In the genomic region with DNA sequence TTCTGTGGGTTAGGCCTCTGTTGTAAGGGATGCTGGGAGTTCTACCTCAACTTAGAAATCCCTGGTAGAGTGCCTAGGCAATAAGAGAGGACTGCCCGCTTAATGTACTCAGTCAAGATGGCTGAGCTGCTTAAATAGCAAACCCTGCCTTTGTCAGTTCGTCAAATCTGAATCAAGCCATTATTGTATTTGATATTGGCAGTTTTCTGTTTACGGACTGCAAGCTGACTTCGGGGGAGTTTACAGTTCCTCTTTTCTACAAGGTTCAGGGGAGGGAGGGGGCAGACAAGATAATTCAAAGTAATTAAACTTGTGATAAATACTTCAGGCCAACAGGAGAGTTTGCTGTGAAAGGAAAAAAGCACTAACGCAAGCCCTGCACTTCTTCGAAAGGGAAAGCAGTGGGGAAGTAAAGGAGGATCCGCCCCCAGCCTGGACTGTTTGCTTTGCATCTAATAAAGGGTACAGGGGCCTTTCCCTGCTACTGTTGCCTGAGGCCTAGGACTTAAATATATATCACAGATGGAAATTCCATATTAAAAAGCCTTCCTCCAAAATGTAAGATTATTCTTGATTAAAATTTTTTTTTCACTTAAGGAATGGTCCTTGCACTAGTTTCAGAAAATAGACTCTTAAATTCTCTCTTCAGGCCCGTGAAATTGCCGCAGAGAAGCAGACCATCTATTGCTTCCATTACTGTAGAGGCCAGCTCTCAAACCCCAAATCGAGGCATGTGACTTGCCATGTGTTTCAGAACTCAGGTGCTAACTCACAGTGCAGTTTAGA, we compare ENCODE assay signal across 8 mouse cellular contexts. TPM values are rescaled to one million over a fixed set of nuclear protein-coding genes. Genes with fewer than 3 reads are reported as not detected.
DNase-seq lines count a peak whose midpoint lies in the region; ATAC-seq and TF ChIP-seq lines count a peak whose summit lies in the region.

No protein-coding gene starts in this region.

- TF ChIP-seq CTCF in lung, embryonic 14.5 days (IDR thresholded peaks at IDR 0.05; ENCODE audit: low read depth) = no peak
- no peak for TF ChIP-seq CTCF in midbrain, postnatal 0 days (IDR thresholded peaks at IDR 0.05)

- peak overlapping the region; percentile 85 for H3K4me2 ChIP-seq in lung, embryonic 14.5 days
- peak overlapping the region; percentile 68 for H3K4me2 ChIP-seq in intestine, embryonic 16.5 days (ENCODE audit: low read depth, low read length)
- peak overlapping the region; percentile 99 for H3K4me2 ChIP-seq in midbrain, postnatal 0 days (ENCODE audit: low read depth, low read length, poor library complexity, severe bottlenecking)

- DNase-seq in lung, embryonic 14.5 days = peak; percentile 31
- DNase-seq in lung, postnatal 4 days = no peak
- peak; percentile 3 for DNase-seq in embryo, embryonic 9.5 days (ENCODE audit: extremely low spot score)
- DNase-seq in midbrain, postnatal 0 days (ENCODE audit: low spot score) = peak; percentile 17
- DNase-seq in ovary, postnatal 14 days (ENCODE audit: low spot score) = no peak
- DNase-seq in layer of hippocampus, postnatal 14 days (ENCODE audit: low spot score in 2 of 2) = no peak
- no peak for DNase-seq in spleen, postnatal 14 days (ENCODE audit: low spot score in 2 of 2)

- H3K4me1 ChIP-seq in lung, embryonic 14.5 days (ENCODE audit: insufficient read depth) = no peaks in the 10 kb centered on the region
- 0 out of 2 replicates have a peak, but pooled peaks cover 4% of the 10 kb centered on the region for H3K4me1 ChIP-seq in intestine, embryonic 16.5 days (ENCODE audit: control insufficient read depth, insufficient read depth, low read length)
- 0 out of 2 replicates have a peak, but pooled peaks cover 4% of the 10 kb centered on the region for H3K4me1 ChIP-seq in midbrain, postnatal 0 days (ENCODE audit: insufficient read depth, low read length)

- no peaks in the 10 kb centered on the region for H3K27me3 ChIP-seq in lung, embryonic 14.5 days (ENCODE audit: insufficient read depth, low read length)
- no peaks in the 10 kb centered on the region for H3K27me3 ChIP-seq in intestine, embryonic 16.5 days (replicated peaks; ENCODE audit: control insufficient read depth, insufficient read depth, low read length)
- no peaks in the 10 kb centered on the region for H3K27me3 ChIP-seq in midbrain, postnatal 0 days (ENCODE audit: insufficient read depth, low read length)

- peak overlapping the region; percentile 93 for H3K9ac ChIP-seq in lung, embryonic 14.5 days
- H3K9ac ChIP-seq in intestine, embryonic 16.5 days (ENCODE audit: low read depth, low read length) = peak overlapping the region; percentile 95; the same call in 1 of the 2 replicates
- no peak overlapping the region for H3K9ac ChIP-seq in midbrain, postnatal 0 days (replicated peaks; ENCODE audit: low read length, poor library complexity, severe bottlenecking)

- WGBS in lung, embryonic 14.5 days = 37% methylated on average over 10 of the region's 10 CpGs
- 48% methylated on average over 10 of the region's 10 CpGs for WGBS in intestine, embryonic 16.5 days
- WGBS in midbrain, postnatal 0 days = 32% methylated on average over 10 of the region's 10 CpGs

- no peak for ATAC-seq in lung, embryonic 14.5 days (ENCODE audit: insufficient read depth)
- no peak for ATAC-seq in intestine, embryonic 16.5 days
- ATAC-seq in midbrain, postnatal 0 days (ENCODE audit: low FRiP score) = no peak

- H3K9me3 ChIP-seq in lung, embryonic 14.5 days (ENCODE audit: low read depth, low read length) = no peaks in the 10 kb centered on the region
- no peaks in the 10 kb centered on the region for H3K9me3 ChIP-seq in intestine, embryonic 16.5 days (ENCODE audit: control insufficient read depth, low read length)
- H3K9me3 ChIP-seq in midbrain, postnatal 0 days (ENCODE audit: low read length) = no peaks in the 10 kb centered on the region

- no peaks in the 10 kb centered on the region for H3K36me3 ChIP-seq in lung, embryonic 14.5 days (ENCODE audit: insufficient read depth)
- H3K36me3 ChIP-seq in intestine, embryonic 16.5 days (ENCODE audit: control insufficient read depth, insufficient read depth, low read length) = no peaks in the 10 kb centered on the region
- no peaks in the 10 kb centered on the region for H3K36me3 ChIP-seq in midbrain, postnatal 0 days (ENCODE audit: insufficient read depth, low read length)

- H3K27ac ChIP-seq in lung, embryonic 14.5 days (ENCODE audit: low read depth) = 0 out of 2 replicates have a peak overlapping the region, but pooled peaks have one; percentile 97
- H3K27ac ChIP-seq in intestine, embryonic 16.5 days (ENCODE audit: low read length) = no peak overlapping the region
- H3K27ac ChIP-seq in midbrain, postnatal 0 days (ENCODE audit: low read depth, low read length) = peak overlapping the region; percentile 86; the same call in 1 of the 2 replicates

- H3K4me3 ChIP-seq in lung, embryonic 14.5 days (ENCODE audit: low read depth, low read length) = peak overlapping the region; percentile 75
- peak overlapping the region; percentile 85 for H3K4me3 ChIP-seq in intestine, embryonic 16.5 days (ENCODE audit: low read length)
- peak overlapping the region; percentile 88 for H3K4me3 ChIP-seq in midbrain, postnatal 0 days (ENCODE audit: low read depth, low read length)

RNA-seq across cellular contexts. Expression of a gene that starts 1.0 kb away (rescaled TPM):
- polyA plus RNA-seq in lung, embryonic 14.5 days (2014; fragmentation: Nextera tagmentation; extraction: Ambion mirVana) = 18.2 and 19.7 TPM in 2 replicates
- polyA plus RNA-seq in intestine, embryonic 16.5 days (2015; fragmentation: Nextera tagmentation; extraction: Ambion mirVana) = 7.4 and 8.3 TPM in 2 replicates
- total RNA-seq in midbrain, postnatal 0 days (2014; rRNA removed) = 59.6 and 69.5 TPM in 2 replicates
- 24.9 and 27.3 TPM in 2 replicates for polyA plus RNA-seq in midbrain, postnatal 0 days (2015; fragmentation: Nextera tagmentation; extraction: Ambion mirVana)
- 10 to 100 TPM; 18.5 to 22.4 TPM for total RNA-seq in layer of hippocampus, postnatal 14 days (2021)

Comparison
In these comparisons a context has a peak if more than half of its experiments do, and no peak if none do; other contexts are left out.
1. DNase-seq: peak in lung, embryonic 14.5 days (single experiment), embryo, embryonic 9.5 days (single experiment) and midbrain, postnatal 0 days (single experiment); none in lung, postnatal 4 days (0 of 2), ovary, postnatal 14 days (single experiment), layer of hippocampus, postnatal 14 days (0 of 2) and spleen, postnatal 14 days (0 of 2).
2. Peak in every context shown above with its lines, with median percentiles within 50 percentile points of each other: H3K4me2 ChIP-seq and H3K4me3 ChIP-seq.